ENCODE assay signal across 20 mouse cellular contexts in genomic region chr4:63219059-63219458, GRCm38 (mm10). TPM values are rescaled to one million over a fixed set of nuclear protein-coding genes. Genes with fewer than 3 reads are reported as not detected.
DNase-seq lines count a peak whose midpoint lies in the region; TF ChIP-seq lines count a peak whose summit lies in the region.
"Had no signal": no experiment of that assay in that cellular context is flagged by ENCODE, and none has a peak within 500 bp of the region (broad histone marks: within the 10 kb centered on the region; RNA-seq: fewer than 3 reads in every experiment).

No protein-coding gene starts in this region.

- DNase-seq in cerebellum, postnatal 14 days = peak; percentile 57 to 64
- DNase-seq in cerebellum, adult 9-11 months = no peak
- DNase-seq in left cerebral cortex, postnatal 4 days = peak; percentile 64
- DNase-seq in left cerebral cortex, adult 2 months (ENCODE audit: extremely low spot score in 1 of 2, low spot score in 2 of 2) = no peak
- DNase-seq: adrenal gland, adult 2 months; adrenal gland, postnatal 10 days; adrenal gland, postnatal 25 days; cerebellum, adult 11 months; cerebellum, adult 2 months; cerebellum, adult 9-10 months; cerebellum, postnatal 36 days; embryo, embryonic 11 days had no signal

- intact Hi-C loops in left cerebral cortex, postnatal 4 days (cut with DNase I) = no loop called here
- intact Hi-C loops in left cerebral cortex, adult 2 months (cut with DNase I) = no loop called here

- H3K27ac ChIP-seq in left cerebral cortex, adult 2 months = no peak overlapping the region
- H3K27ac ChIP-seq: embryonic facial prominence, embryonic 13.5 days; embryonic facial prominence, embryonic 15.5 days; forebrain, embryonic 10.5 days; forebrain, embryonic 12.5 days had no signal

- no peak for TF ChIP-seq CTCF in left cerebral cortex, adult 2 months (IDR thresholded peaks at IDR 0.05)

- no peak overlapping the region for H3K4me3 ChIP-seq in left cerebral cortex, adult 2 months
- H3K4me3 ChIP-seq: embryonic facial prominence, embryonic 13.5 days; embryonic facial prominence, embryonic 15.5 days; erythroblast, embryonic 14.5 days; forebrain, embryonic 10.5 days; forebrain, embryonic 12.5 days had no signal

RNA-seq across cellular contexts. Expression of gene Col27a1, which starts 5.3 kb away (rescaled TPM):
- total RNA-seq in left cerebral cortex, postnatal 4 days (2021) = 1 to 10 TPM; 2.5 to 3.1 TPM
- total RNA-seq in left cerebral cortex, adult 2 months (2021) = 1 to 10 TPM; 4.6 to 4.9 TPM
- total RNA-seq: MEL had no signal

RNA-seq across cellular contexts. Expression of gene Kif12, which starts 47.1 kb away (rescaled TPM):
- not detected for total RNA-seq in left cerebral cortex, postnatal 4 days (2021)
- not detected for total RNA-seq in left cerebral cortex, adult 2 months (2021)
- total RNA-seq: adrenal gland, adult 2 months; adrenal gland, postnatal 25 days; common myeloid progenitor, adult 5-6 weeks; ES-E14; MEL had no signal

Comparison
In these comparisons a context has a peak if more than half of its experiments do, and no peak if none do; other contexts are left out.
1. DNase-seq: peak in cerebellum, postnatal 14 days (2 of 2) and left cerebral cortex, postnatal 4 days (single experiment); none in cerebellum, adult 9-11 months (single experiment) and left cerebral cortex, adult 2 months (0 of 2).